Mouse (Mus musculus) lung, adult 2 months (tissue): Measurements from ENCODE around the gene Slc6a9.

Experiments
- CTCF ChIP-seq: fragments of 200-500 bp; IDR thresholded peaks from 2 replicates; pipeline ENCODE4 v1.5.1; 2011; ENCODE audit warnings: mild to moderate bottlenecking, low read length, control low read depth; ENCODE audit not compliant: insufficient read depth
- POLR2A ChIP-seq: fragments of 200-500 bp; IDR thresholded peaks from 2 replicates; pipeline ENCODE4 v1.6.1; 2011; ENCODE audit warnings: low read depth, mild to moderate bottlenecking, control low read depth, low read length, borderline replicate concordance; ENCODE audit errors: extremely low read depth

- TF ChIP-seq CTCF (no peak), POLR2A (no peak)
Measured at GRCm38 (mm10) chr4:117788308-117788707, 46.0 kb upstream of the Slc6a9 start.
